Mouse (Mus musculus) right cerebral cortex, postnatal 36 days (tissue): ENCODE data around the gene Tfpt.
A peak's percentile ranks its signal among the peaks of the same experiment; 100 is the strongest.
"Not testable (repeated sequence)": the region's sequence is repeated elsewhere in the genome, so short reads cannot be mapped to it uniquely, and the experiment has no call there.

Experiments
- DNase-seq, 2 experiments: peaks; one replicate each; pipeline ENCODE4 v3.0.0; 2022; ENCODE audit warnings: low spot score in 2 of 2, mixed read lengths in 1 of 2

The Tfpt gene

DNA sequence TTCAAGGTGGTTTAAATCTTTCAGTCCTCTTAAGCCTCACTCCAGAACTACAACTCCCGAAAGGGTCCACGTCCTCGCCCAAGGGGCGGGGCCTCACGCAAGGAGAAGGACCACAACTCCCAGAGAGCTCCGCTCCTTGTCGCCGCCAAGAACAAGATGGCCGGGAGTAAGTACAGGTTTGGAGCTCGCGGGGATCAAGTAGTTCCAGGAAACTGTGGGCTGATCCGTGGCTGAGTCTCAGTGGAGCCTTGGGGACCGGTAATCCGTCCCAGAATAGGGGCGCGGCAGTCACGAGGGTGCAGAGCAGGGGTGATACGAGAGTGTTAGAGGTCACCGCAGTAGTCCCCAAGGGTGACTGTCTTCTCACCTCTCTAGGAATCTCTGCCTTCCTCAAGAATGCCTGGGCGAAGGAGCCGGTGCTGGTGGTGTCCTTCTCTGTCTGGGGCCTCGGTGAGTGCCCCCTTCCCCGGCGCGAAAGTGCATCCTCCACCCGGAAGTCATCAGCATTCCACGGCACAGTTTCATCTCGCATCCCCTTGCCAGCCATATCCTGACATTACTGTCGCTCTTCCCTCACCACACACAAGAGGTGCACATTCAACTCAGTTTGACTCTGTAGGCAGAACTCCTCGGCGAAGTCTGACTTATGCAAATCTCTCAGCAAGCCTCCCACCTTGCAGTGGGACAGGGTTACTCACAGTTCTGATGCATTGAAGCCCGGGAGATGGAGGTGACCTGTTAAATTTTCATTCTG lies 12.3 kb downstream of the Tfpt start, which contains the start of gene Ndufa3:
Ndufa3 (plus strand) TSS at position 132 of the 754 bp plus-strand sequence.
- peak; percentile 87 to 88 for DNase-seq

- no peak for DNase-seq
Measured at GRCm38 (mm10) chr7:3616389-3617241, 13.1 kb downstream of the Tfpt start.

DNA sequence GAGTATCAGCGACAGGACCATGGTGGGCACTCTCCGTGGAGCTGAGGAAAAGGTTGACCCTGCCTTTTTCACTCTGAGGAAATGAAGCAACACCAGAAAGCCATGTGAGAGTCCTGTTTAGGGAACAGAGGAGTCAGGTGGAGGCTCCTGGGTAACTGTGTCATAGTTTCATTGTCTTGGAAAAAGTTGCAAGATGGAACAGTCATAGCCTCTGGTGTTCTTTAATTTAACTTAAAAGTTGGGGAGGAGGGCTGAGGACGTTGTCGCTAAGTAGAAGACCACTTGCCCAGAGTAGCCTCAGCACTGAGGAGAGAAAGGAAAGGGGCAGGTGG lies 13.7 kb downstream of the Tfpt start, which contains the start of gene Oscar:
Oscar (minus strand) TSS at position 101 of the 332 bp plus-strand sequence.
- DNase-seq = no peak

DNA sequence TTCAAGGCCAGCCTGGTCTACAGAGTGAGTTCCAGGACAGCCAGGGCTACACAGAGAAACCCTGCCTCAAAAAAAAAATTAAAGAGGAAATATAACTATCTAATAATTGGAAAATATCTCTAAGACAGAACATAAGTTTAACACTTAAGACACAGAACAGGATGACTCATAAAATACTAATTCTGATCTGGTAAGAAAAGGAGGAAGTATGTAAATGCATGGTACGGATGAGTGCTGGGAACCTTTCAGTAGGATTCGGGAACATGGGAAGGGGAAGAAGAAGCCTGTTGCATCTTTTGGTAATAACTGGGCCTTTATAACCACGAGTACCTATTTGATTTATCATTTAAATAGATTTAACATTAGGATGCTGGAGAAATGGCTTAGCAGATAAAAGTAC lies 15.7 kb downstream of the Tfpt start:
- DNase-seq = no peak

GRCm38 (mm10) chr7:3611006-3611405 lies 18.7 kb downstream of the Tfpt start:
- no peak for DNase-seq

DNA sequence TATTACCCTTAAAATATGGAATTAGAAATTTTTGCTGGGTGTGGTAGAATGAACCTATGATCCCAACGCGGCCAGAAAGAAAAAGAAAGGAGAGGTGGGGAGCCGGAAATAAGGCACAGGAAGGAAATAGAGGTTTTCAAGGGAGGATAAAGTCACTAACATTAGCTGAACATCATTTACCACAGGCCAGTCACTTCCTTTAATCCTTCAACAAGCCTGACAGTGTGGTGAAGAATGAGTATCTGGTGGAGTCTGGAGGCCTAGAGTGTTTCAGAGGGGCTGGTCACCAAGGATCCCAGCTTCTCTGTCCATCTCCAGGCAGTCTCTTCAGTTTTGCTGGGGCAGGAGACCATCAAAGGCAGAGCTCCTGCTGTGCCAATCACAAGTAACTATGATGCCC lies 19.3 kb downstream of the Tfpt start:
- DNase-seq = no peak

DNA sequence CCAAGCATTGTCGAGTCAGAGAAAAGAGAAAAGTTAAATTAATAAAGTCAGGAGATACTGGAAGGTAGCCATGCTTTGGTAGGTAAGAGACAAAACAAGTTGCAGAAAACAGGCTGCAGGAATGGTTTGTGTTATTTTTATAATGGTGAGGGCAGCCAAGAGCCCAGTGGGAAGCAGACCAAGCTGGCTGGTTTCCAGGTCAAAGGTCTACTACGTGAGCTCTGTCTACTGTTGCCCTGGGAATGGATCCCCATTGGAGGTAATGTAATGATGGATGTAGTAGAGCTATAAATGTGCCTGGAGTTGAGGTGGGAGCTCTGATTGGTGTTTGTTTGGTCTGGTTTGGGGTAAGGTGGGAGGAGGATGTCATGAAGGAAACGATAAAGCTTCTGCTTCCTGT lies 20.6 kb downstream of the Tfpt start:
- no peak for DNase-seq

GRCm38 (mm10) chr7:3608668-3609067 lies 21.1 kb downstream of the Tfpt start:
- no peak for DNase-seq

GRCm38 (mm10) chr7:3607391-3607790 lies 22.3 kb downstream of the Tfpt start:
- no peak for DNase-seq

- DNase-seq = no peak
Measured at GRCm38 (mm10) chr7:3606798-3607197, 22.9 kb downstream of the Tfpt start.

- DNase-seq = peak; percentile 33 to 55
Measured at GRCm38 (mm10) chr7:3601119-3601518, 28.6 kb downstream of the Tfpt start.

DNA sequence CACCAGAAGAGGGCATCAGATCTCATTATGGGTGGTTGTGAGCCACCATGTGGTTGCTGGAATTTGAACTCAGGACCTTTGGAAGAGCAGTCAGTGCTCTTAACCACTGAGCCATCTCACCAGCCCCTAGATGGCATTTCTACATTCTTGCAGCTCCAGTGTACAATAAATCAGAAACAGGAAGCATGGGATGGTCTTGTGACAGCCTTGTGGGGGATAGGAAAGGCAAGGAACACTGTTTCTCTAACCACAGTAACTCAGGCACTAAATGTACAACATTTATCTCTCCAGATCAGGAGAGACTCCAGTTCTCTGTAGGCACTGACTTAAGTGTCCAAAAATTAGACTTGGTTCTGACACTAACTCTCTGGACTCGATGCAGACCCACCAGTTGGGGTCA lies 32.0 kb downstream of the Tfpt start:
- DNase-seq = not testable (repeated sequence)

GRCm38 (mm10) chr7:3595146-3595545 lies 34.6 kb downstream of the Tfpt start:
- no peak for DNase-seq

- no peak for DNase-seq
Measured at GRCm38 (mm10) chr7:3594686-3595085, 35.0 kb downstream of the Tfpt start.

GRCm38 (mm10) chr7:3593855-3594254 lies 35.9 kb downstream of the Tfpt start:
- no peak for DNase-seq

GRCm38 (mm10) chr7:3591534-3591933 lies 38.2 kb downstream of the Tfpt start:
- DNase-seq = no peak

GRCm38 (mm10) chr7:3590550-3590949 lies 39.2 kb downstream of the Tfpt start:
- DNase-seq = no peak

DNA sequence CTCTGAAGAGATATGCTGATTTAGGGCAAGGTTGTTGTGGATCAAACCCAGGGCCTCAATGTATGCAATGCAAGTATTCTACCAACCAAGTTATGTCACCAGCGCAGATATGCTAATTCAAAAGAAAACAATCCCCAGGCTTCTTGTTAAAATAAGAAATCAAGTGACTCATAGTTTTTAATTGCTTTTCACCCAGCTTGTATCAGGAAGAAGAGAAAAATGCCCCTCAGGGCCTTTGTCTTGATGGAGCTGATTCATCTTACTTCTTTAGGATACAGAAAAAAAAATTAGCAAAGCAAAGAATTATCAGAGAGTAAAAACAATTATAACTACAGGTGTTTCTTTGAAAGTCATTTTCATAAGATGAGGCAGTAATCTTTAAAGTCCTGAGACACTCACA lies 42.4 kb downstream of the Tfpt start:
- DNase-seq = no peak

DNA sequence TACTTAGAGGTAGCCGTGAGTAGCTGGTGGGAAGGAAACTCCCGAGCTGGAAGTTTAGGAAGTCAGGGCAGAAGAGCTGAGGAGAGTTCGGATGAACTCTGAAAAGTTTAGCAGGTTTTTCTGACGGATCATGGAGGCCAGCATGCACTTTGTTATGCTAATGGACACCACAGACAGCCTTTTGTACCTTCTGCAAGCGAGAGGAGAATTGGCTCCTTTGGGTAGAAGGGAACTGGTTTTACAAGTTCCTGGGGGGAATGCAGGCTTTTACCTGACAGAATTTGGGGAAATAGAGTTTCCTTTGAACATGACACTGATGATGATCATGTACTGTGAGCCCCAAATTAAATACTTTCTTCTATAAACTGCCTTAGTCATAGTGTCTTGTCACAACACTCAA lies 43.5 kb downstream of the Tfpt start:
- no peak for DNase-seq

GRCm38 (mm10) chr7:3585763-3586162 lies 44.0 kb downstream of the Tfpt start:
- DNase-seq = no peak

- DNase-seq = no peak
Measured at GRCm38 (mm10) chr7:3580029-3580428, 49.7 kb downstream of the Tfpt start.

DNA sequence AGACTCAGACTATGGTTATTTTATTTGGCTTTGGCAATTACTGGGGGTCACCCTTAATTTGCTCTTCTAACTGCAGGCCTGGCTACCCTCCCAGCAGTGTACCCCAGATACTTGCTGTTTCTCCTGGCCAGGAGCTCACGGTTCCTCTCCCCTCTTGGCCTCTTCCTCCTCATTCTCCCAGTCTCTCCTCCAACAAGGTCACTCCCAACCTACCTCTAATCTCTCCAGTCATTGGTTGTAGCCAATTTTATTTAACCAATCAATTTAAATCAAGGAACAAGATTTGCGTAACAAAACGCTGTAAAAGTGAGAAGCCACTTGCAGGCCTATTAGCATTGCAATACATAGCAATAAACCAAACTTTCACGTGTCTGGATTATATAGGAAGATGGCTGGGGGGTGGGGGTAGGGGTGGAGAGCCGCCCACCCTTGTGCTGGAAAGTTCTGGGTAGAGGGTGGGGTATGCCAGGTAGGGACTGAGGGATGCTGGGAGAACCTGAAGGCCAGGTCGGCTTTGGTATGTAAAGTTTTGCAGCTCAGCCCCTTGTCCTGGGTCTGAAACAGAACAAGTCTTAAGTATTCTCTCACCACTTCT lies 50.7 kb downstream of the Tfpt start:
- DNase-seq = no peak

DNA sequence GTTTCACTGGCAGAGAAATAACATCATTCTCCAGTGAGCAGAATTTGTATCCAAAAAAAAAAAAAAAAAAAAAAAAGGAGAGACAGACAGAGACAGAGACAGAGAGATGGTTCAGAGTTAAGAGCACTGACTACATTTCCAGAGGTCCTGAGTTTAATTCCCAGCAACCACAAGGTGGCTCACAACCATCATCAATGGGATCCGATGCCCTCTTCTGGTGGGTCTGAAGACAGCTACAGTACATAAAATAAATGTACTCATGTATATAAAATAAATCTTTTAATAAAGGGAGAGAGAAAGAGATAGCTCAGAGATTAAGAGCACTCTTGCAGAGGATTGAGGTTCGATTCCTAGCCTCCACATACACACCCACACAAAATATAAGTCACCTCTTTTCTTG lies 51.5 kb downstream of the Tfpt start:
- no peak for DNase-seq
